Mouse (Mus musculus) urinary bladder, postnatal 10 days (tissue): Measurements from ENCODE around the gene Sphk2.

ENCODE experiments used
- DNase-seq: peaks from one replicate; pipeline ENCODE4 v3.0.0; 2022; ENCODE audit warnings: low spot score

Gene Sphk2

DNA sequence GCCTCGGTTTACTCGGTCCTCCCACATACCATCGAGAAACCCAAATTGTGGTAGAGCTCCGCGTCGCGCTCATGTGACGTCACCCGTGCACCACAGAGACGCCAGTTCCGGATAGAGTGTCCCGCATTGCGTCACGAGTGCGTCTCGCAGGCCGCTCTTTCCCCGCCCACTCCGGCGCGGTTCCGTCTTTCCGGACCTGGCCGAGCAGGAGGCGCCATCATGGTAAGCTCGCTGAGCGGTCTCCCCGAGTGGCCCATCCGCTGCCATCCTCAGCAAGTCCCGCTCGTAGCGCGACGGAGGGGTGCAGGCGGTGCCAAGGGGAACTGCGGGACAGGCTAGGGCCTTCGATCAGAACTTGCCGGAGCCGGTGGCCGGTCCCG lies at the start of gene Sphk2:
Gene Sphk2, minus strand, starts transcription at position 85 of the 380 bp plus-strand sequence.
- peak; percentile 97 for DNase-seq

GRCm38 (mm10) chr7:45767500-45767899 lies 49.7 kb upstream of the Sphk2 start:
- no peak for DNase-seq

DNA sequence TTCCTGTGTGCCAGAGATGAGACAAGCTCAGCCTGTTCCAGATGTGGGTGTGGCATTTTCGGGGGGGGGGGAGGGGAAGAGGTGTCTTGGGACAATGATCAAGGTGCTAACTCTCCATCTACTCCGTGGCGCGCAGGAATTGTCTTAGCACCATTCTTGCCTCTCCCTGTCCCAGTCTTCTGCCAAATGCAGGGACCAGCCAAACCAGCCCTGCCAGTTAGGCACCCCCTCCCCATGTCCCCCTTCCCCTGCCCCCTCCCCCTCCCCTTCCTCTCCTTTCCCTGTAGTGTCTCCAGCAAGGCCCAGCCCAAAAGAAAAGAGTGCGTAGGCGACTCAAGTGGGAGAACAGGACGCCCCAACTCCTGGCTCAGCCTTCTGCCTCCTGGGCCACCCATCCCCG lies 49.0 kb upstream of the Sphk2 start:
- no peak for DNase-seq

- no peak for DNase-seq
Measured at GRCm38 (mm10) chr7:45765995-45766394, 48.2 kb upstream of the Sphk2 start.

DNA sequence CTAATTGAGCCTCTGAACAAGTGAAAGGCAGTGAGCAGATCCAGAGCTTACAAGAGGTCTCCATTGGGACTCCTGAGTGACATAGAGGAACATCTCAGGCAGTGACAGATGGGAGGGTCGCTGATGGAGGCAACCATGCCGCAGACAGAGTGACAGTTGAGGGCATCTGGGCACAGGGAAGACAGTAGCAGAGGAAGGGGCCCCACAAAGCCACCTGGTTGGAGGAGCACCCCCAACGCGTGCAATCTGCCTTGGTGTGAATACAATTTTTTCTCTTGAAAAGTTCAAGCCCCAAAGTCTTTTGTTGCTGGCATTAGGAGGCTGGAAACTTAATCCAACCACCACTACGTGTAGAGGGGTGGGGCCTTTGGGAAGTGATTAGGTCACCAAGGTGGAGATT lies 42.3 kb upstream of the Sphk2 start:
- DNase-seq = no peak

GRCm38 (mm10) chr7:45759400-45759799 lies 41.6 kb upstream of the Sphk2 start:
- DNase-seq = no peak

DNA sequence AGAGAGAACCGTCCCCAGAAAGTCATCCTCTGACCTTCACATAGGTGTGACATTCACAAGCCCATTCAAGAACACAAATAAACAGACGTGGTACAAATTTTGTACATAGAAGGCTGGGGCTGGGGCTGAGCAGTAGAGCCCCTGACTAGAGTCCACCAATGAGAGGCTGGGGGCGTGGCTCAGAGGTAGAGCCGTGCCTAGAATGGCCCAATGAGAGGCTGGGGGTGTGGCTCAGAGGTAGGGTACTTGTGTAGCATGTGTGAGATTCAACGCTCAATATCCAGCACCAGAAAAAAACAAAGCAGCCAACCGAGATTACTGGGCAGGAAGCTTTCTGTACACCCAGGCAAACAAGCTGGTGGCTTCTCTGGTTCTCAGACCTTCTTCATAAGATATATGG lies 37.9 kb upstream of the Sphk2 start:
- DNase-seq = no peak

DNA sequence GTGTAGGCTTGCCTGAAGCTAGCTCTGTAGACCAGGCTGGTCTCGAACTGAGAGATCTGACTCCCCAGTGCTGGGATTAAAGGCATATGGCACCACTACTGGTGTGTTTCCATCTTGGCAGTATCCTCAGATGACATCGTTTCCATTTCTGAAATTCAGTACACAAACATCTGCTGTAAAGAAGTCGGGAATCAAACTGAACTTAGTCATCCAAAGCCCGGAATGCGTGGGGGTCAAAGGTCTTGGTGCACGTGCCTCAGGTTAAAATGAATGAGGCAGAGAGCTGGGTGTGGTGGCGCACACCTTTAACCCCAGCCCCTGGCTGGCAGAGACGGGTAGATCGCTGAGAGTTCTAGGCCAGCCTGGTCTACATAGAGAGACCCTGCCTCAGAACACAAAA lies 32.4 kb upstream of the Sphk2 start:
- DNase-seq = no peak

GRCm38 (mm10) chr7:45749401-45749800 lies 31.6 kb upstream of the Sphk2 start:
- no peak for DNase-seq

DNA sequence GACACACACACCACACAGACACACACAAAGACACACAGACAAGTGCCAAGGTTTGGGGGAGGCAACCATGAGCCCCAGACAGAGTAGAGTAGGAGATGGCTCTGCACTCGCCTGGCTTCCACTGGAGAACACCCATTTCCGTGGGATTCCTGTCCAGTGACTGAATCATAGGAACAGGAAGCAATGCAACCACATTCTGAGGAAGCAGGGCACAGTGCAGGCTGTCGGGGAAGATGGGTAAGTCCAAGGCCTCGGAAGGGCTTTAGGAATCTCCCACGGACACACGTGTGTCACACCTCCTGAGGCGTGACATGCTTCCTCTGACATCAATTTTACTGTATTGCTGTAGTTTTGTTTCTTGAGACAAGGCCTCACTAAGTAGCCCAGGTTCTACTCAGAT lies 30.3 kb upstream of the Sphk2 start:
- no peak for DNase-seq

DNA sequence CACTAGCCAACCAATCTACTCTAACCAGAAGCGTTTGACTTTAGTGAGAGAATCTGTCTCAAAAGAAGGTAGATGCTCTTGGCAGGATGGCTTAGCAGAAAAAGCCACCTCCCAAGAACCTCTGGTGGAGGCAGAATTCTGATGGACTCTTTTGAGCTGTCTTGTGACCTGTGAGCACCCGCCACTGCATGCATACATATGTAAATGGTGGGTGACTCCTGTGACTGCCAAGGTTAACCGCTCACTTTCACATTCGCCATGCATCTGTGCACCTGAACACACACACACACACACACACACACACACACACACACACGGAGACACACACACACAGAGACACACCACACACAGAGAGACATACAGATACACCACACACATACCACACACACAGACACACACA lies 29.6 kb upstream of the Sphk2 start:
- no peak for DNase-seq

DNA sequence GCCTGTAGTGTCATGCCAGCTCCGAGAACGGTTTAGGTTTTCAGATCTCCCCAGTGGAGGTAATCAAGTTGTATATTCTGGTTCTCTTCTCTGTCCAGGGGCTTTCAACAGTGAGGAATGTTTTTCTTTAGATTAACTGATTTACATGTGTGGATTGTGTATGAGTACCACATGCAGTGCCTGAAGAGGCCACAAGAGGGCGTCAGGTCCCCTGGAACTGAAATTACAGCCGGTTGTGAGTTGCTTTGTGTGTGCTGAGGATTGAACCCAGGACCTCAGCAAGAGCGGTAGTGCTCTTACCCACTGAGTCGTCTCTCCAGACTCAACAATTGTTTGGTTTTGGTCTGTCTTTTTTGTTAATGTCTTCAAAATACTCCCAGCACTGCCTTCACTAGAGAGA lies 28.7 kb upstream of the Sphk2 start:
- DNase-seq = no peak

GRCm38 (mm10) chr7:45744387-45744786 lies 26.6 kb upstream of the Sphk2 start:
- peak; percentile 57 for DNase-seq

DNA sequence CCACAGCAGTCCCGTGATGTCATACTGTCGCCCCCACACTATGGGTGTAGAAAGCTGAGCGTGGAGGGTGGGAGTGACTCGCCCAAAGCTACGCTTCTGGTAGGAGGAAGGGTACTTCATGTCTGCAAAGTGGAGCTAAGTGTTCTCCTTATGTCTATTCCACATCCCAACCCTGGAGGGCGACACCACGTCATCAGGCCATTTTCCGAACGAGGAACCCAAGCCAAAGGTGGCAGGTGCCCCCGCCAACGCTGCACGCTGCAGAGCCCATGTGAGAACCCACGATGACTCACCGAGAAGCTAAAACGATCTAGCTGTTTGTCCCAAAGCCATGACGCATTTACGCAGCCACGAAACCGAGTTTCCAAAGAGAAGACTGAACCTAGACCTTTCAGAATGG lies 24.5 kb upstream of the Sphk2 start:
- no peak for DNase-seq

GRCm38 (mm10) chr7:45741777-45742176 lies 24.0 kb upstream of the Sphk2 start:
- no peak for DNase-seq

GRCm38 (mm10) chr7:45741308-45741707 lies 23.5 kb upstream of the Sphk2 start:
- no peak for DNase-seq

GRCm38 (mm10) chr7:45739820-45740219 lies 22.0 kb upstream of the Sphk2 start:
- DNase-seq = no peak

- DNase-seq = no peak
Measured at GRCm38 (mm10) chr7:45739162-45739763, 21.5 kb upstream of the Sphk2 start.

GRCm38 (mm10) chr7:45733477-45733876 lies 15.7 kb upstream of the Sphk2 start:
- DNase-seq = no peak

DNA sequence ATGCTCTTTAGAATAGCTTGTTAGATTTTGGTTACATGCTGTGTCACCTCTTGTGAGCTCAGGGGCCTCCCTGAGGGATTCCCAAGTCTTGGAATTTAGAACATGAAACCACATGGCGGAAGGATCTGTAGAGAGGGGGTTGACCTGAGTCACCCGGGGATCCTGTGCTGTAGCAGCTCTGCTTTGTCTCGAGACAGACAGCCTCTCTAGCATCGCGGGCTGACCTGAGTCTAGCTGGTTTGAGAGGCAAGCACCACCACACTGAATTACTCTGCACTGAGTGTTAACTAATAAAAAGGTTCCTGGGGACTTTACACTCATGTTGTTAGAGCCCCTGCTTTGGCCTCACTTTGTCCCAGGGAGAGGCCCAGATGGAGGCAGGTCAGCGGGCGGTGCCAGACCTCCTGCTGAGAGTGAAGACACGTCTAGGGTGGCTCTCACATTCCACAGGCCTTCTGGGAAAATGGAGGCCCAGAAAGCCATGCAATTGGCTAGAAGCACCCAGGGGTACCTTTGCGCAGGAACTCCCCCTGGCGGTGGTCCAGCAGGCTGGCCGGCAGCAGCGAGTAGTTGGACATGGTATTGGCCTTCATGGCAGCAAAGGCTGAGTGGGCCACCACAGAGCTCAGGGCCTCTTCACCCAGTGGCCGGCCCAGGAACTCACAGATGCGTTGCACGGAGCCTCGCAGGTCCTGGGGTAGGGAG lies 13.1 kb upstream of the Sphk2 start:
- DNase-seq = no peak

- no peak for DNase-seq
Measured at GRCm38 (mm10) chr7:45727625-45728024, 9.8 kb upstream of the Sphk2 start.

DNA sequence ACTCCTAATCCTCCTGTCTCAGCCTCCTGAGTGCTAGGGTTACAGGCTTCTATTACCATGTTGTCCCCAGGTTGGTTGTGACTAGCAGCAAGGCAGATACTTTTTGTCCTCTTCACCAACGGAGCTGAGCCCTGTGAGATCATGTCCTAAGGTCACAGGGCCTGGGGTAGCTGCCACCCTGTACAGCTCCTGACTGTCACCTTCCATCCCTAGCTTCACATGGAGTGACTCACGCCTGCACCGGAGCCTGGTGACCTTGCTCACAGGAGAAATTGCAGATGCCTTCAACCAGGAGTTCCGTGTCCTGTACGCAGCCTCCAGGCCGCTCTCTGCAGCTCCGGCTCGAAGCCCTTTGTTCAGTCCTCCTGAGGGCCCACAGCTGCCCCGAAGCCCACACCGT lies 8.6 kb upstream of the Sphk2 start:
- no peak for DNase-seq

DNA sequence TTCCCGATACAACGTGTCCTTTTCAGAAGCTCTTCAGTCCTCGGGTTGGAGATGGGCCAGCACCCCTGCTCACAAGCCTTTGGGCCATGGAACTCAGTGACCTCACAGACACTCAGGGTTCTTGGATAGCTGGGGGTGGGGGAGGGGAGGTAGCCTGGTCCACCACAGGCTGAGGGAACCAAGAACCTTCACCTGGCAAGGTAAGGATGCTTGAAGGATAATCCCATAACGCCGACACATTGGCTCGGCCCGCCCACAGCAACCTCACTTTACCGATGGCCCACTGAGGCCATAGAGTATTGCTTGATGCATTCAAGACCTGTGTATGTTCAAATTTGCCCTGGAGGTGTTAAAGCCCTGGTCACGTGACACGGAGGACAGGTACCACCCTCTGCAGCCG lies 7.9 kb upstream of the Sphk2 start, which contains the start of gene Spaca4:
Gene Spaca4, minus strand, starts transcription at position 101 of the 400 bp plus-strand sequence.
- no peak for DNase-seq

- DNase-seq = no peak
Measured at GRCm38 (mm10) chr7:45725151-45725550, 7.3 kb upstream of the Sphk2 start.
